Mouse (Mus musculus) lung, postnatal 0 days (tissue): ENCODE data around the gene Slc13a4. TPM values are rescaled to one million over a fixed set of nuclear protein-coding genes. Genes with fewer than 3 reads are reported as not detected.

Source experiments
- ATAC-seq: fragments of 200-750 bp; cut with Nextera tagmentation; 2 replicates; pipeline ENCODE4 v1.8.0; 2017; ENCODE audit warnings: moderate library complexity
- DNase-seq: peaks from one replicate; pipeline ENCODE4 v3.0.0-alpha.2; 2016; ENCODE audit warnings: low spot score
- H3K27ac ChIP-seq: fragments of 300-500 bp; sonication (generic); 2 replicates; pipeline ENCODE4 v1.5.1; 2014; ENCODE audit warnings: antibody characterized with exemption, mild to moderate bottlenecking, low read length, mixed read lengths
- H3K27me3 ChIP-seq: fragments of 300-500 bp; sonication (generic); replicated peaks from 2 replicates; pipeline ENCODE4 v1.6.1; 2014; ENCODE audit warnings: low read length, mixed read lengths; ENCODE audit not compliant: insufficient read depth
- H3K36me3 ChIP-seq: fragments of 300-500 bp; sonication (generic); 2 replicates; pipeline ENCODE4 v1.6.1; 2014; ENCODE audit warnings: low read length, mixed read lengths; ENCODE audit not compliant: insufficient read depth
- H3K4me1 ChIP-seq: fragments of 300-500 bp; sonication (generic); 2 replicates; pipeline ENCODE4 v1.6.1; 2014; ENCODE audit warnings: antibody characterized with exemption, low read depth, low read length, mixed read lengths; ENCODE audit not compliant: insufficient read depth
- H3K4me2 ChIP-seq: fragments of 300-500 bp; sonication (generic); replicated peaks from 2 replicates; pipeline ENCODE4 v1.6.1; 2014; ENCODE audit warnings: low read depth, mild to moderate bottlenecking, low read length, moderate library complexity, mixed read lengths
- H3K4me3 ChIP-seq: fragments of 300-500 bp; sonication (generic); 2 replicates; pipeline ENCODE4 v1.5.1; 2014; ENCODE audit warnings: low read depth, low read length
- H3K9ac ChIP-seq: fragments of 300-500 bp; sonication (generic); replicated peaks from 2 replicates; pipeline ENCODE4 v1.6.1; 2014; ENCODE audit warnings: low read depth, mild to moderate bottlenecking
- H3K9me3 ChIP-seq: fragments of 300-500 bp; sonication (generic); 2 replicates; pipeline ENCODE4 v1.6.1; 2016; ENCODE audit warnings: low read length, mixed read lengths
- CTCF ChIP-seq: IDR thresholded peaks from 2 replicates; pipeline ENCODE4 v1.5.1; 2016; ENCODE audit warnings: antibody characterized with exemption, mild to moderate bottlenecking
- EP300 ChIP-seq: IDR thresholded peaks from 2 replicates; pipeline ENCODE4 v1.6.1; 2016; ENCODE audit warnings: antibody characterized with exemption, mild to moderate bottlenecking, control low read depth
- WGBS: fragments of 180-500 bp; shearing (Covaris S2); extraction: QIAGEN DNeasy Blood & Tissue Kit; methylation state at CpG from one replicate; pipeline ENCODE4 v1.1.7; 2014; 5-methylcytosine and 5-hydroxymethylcytosine counted together
- polyA plus RNA-seq: library from polyadenylated mRNA; unstranded; fragments of >200 nt; fragmentation: Nextera tagmentation; extraction: Ambion mirVana; gene quantifications from 2 replicates; pipeline ENCODE4 v1.2.1, GENCODE M21; 2015

Gene Slc13a4
- polyA plus RNA-seq, 1 experiment from 2014 or later, result 1.0 TPM

DNA sequence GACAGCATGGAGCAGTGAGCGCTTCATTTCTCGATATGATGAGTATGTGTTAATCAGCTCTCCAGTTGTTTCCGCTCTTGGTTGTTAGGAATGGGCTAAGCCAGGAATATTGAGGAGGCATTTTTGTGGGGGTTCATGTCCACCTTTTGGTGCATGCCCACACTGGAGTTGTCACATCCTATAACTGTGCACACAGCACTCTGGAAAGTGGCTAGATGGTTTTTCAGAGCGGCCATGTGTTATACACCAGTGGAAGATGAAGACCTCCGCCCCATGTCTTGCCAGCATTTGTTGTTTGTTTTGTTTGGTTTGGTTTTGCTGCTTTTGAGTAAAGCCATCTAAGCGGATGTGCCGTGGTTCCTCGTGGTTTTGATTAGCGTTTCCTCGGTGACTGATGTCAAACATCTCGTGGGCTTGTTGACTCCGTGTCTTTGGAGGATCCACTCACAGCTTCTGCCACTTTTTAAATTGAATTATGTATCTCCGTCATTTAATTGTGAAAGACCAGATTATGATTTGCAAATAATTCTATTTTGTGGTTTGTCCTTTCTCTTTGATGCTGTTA lies 50.2 kb downstream of the Slc13a4 start:
- no peak overlapping the region for H3K4me3 ChIP-seq
- H3K9me3 ChIP-seq, result no peaks in the 10 kb centered on the region
- no peak overlapping the region for H3K4me2 ChIP-seq
- no peak overlapping the region for H3K9ac ChIP-seq
- WGBS, result 80% methylated on average over 13 of the region's 13 CpGs
- H3K4me1 ChIP-seq, result peaks cover 25% of the 10 kb centered on the region
- ATAC-seq (no peak), DNase-seq (no peak)
- no peaks in the 10 kb centered on the region for H3K27me3 ChIP-seq
- H3K27ac ChIP-seq, result no peak overlapping the region
- 0 out of 2 replicates have a peak, but pooled peaks cover 4% of the 10 kb centered on the region for H3K36me3 ChIP-seq
- TF ChIP-seq EP300 (no peak), CTCF (no peak)

GRCm38 (mm10) chr6:35256691-35257090 lies 51.2 kb downstream of the Slc13a4 start:
- Histone ChIP-seq H3K9me3 (no peaks in the 10 kb centered on the region), H3K4me1 (peaks cover 25% of the 10 kb centered on the region), H3K9ac (no peak overlapping the region), H3K4me2 (peak overlapping the region; percentile 3; the same call in 1 of the 2 replicates), H3K27ac (no peak overlapping the region), H3K36me3 (0 out of 2 replicates have a peak, but pooled peaks cover 4% of the 10 kb centered on the region), H3K27me3 (no peaks in the 10 kb centered on the region), H3K4me3 (no peak overlapping the region)
- ATAC-seq, result no peak
- 41% methylated on average over 7 of the region's 7 CpGs for WGBS
- peak; percentile 58 for DNase-seq
- TF ChIP-seq CTCF (no peak), EP300 (no peak)

DNA sequence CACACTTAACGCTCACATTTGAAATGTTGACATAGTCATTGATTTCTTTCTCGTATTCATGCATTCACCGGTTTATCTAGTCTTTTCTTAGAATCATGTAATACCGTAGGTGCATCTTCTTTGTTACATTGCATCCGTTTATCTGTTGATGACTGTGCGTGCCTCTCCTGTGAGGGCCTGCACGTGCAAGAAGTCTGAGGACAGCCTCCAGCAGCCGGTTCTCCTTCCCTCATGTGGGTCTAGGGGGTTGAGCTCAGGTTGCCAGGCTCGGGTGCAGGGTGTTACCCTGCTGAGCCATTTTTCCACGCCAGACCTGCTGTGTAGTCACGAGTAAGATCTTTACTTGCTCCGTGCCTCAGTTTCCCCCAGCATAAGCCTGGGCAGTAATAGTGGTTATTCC lies 52.9 kb downstream of the Slc13a4 start:
- no peak overlapping the region for H3K9ac ChIP-seq
- H3K4me2 ChIP-seq, result peak overlapping the region; percentile 66
- H3K27ac ChIP-seq, result no peak overlapping the region
- no peaks in the 10 kb centered on the region for H3K36me3 ChIP-seq
- 0 out of 2 replicates have a peak overlapping the region, but pooled peaks have one; percentile 15 for H3K4me3 ChIP-seq
- no peaks in the 10 kb centered on the region for H3K27me3 ChIP-seq
- H3K4me1 ChIP-seq, result peaks cover 25% of the 10 kb centered on the region
- no peak for ATAC-seq
- 69% methylated on average over 12 of the region's 12 CpGs for WGBS
- TF ChIP-seq EP300 (no peak), CTCF (no peak)
- no peak for DNase-seq
- no peaks in the 10 kb centered on the region for H3K9me3 ChIP-seq

GRCm38 (mm10) chr6:35254136-35254904 lies 53.6 kb downstream of the Slc13a4 start:
- Histone ChIP-seq H3K9me3 (no peaks in the 10 kb centered on the region), H3K36me3 (no peaks in the 10 kb centered on the region), H3K27me3 (no peaks in the 10 kb centered on the region), H3K27ac (0 out of 2 replicates have a peak overlapping the region, but pooled peaks have one; percentile 14), H3K9ac (no peak overlapping the region), H3K4me3 (peak overlapping the region; percentile 15), H3K4me1 (peaks cover 25% of the 10 kb centered on the region), H3K4me2 (peak overlapping the region; percentile 66)
- 46% methylated on average over 9 of the region's 9 CpGs for WGBS
- ATAC-seq (no peak), DNase-seq (peak; percentile 21)
- TF ChIP-seq CTCF (no peak), EP300 (no peak)

GRCm38 (mm10) chr6:35253474-35253873 lies 54.5 kb downstream of the Slc13a4 start:
- H3K9ac ChIP-seq, result 0 out of 2 replicates have a peak overlapping the region, but pooled peaks have one; percentile 81
- ATAC-seq (no peak), DNase-seq (no peak)
- no peaks in the 10 kb centered on the region for H3K36me3 ChIP-seq
- H3K4me1 ChIP-seq, result peaks cover 25% of the 10 kb centered on the region
- WGBS, result 41% methylated on average over 5 of the region's 5 CpGs
- H3K9me3 ChIP-seq, result no peaks in the 10 kb centered on the region
- peak overlapping the region; percentile 94; the same call in 1 of the 2 replicates for H3K27ac ChIP-seq
- TF ChIP-seq CTCF (no peak), EP300 (no peak)
- peak overlapping the region; percentile 65 for H3K4me3 ChIP-seq
- H3K27me3 ChIP-seq, result no peaks in the 10 kb centered on the region
- H3K4me2 ChIP-seq, result peak overlapping the region; percentile 66

GRCm38 (mm10) chr6:35252477-35253346 lies 55.2 kb downstream of the Slc13a4 start:
- ATAC-seq, result peak; percentile 96
- under 1% methylated on average over 52 of the region's 60 CpGs for WGBS

More at GRCm38 (mm10) chr6:35252477-35253346, 55.2 kb downstream of the Slc13a4 start:
- Histone ChIP-seq H3K27ac (peak overlapping the region; percentile 94), H3K27me3 (no peaks in the 10 kb centered on the region), H3K9me3 (no peaks in the 10 kb centered on the region), H3K9ac (peak overlapping the region; percentile 81), H3K4me1 (peaks cover 25% of the 10 kb centered on the region), H3K4me3 (peak overlapping the region; percentile 65), H3K4me2 (peak overlapping the region; percentile 66), H3K36me3 (no peaks in the 10 kb centered on the region)
- TF ChIP-seq CTCF (peak; percentile 90), EP300 (peak; percentile 39)
- DNase-seq, result peak; percentile 95
